Mouse (Mus musculus) hindbrain, embryonic 11.5 days (tissue): ENCODE data around the gene Ppara. TPM values are rescaled to one million over a fixed set of nuclear protein-coding genes. Genes with fewer than 3 reads are reported as not detected.
A peak's percentile ranks its signal among the peaks of the same experiment; 100 is the strongest.

ENCODE experiments used
- ATAC-seq: fragments of 200-750 bp; cut with Nextera tagmentation; 2 replicates; pipeline ENCODE4 v1.8.0; 2017; ENCODE audit warnings: mild to moderate bottlenecking, moderate TSS enrichment, moderate library complexity; ENCODE audit not compliant: low FRiP score
- DNase-seq: peaks from one replicate; pipeline ENCODE4 v3.0.0-alpha.2; 2015; ENCODE audit warnings: low spot score
- H3K27ac ChIP-seq: fragments of 300-500 bp; sonication (generic); 2 replicates; pipeline ENCODE4 v1.5.1; 2014; ENCODE audit warnings: mild to moderate bottlenecking, low read depth, low read length
- H3K27me3 ChIP-seq: fragments of 300-500 bp; sonication (generic); 2 replicates; pipeline ENCODE4 v1.6.1; 2014; ENCODE audit warnings: mild to moderate bottlenecking, low read length, moderate library complexity, mixed read lengths; ENCODE audit not compliant: control insufficient read depth, insufficient read depth
- H3K36me3 ChIP-seq: fragments of 300-500 bp; sonication (generic); 2 replicates; pipeline ENCODE4 v1.6.1; 2014; ENCODE audit warnings: mild to moderate bottlenecking, low read length, moderate library complexity, mixed read lengths; ENCODE audit not compliant: control insufficient read depth, insufficient read depth
- H3K4me1 ChIP-seq: fragments of 300-500 bp; sonication (generic); replicated peaks from 2 replicates; pipeline ENCODE4 v1.6.1; 2014; ENCODE audit warnings: low read length, mixed read lengths; ENCODE audit not compliant: control insufficient read depth, insufficient read depth
- H3K4me2 ChIP-seq: fragments of 300-500 bp; sonication (generic); replicated peaks from 2 replicates; pipeline ENCODE4 v1.6.1; 2014; ENCODE audit warnings: mild to moderate bottlenecking, low read depth, low read length
- H3K4me3 ChIP-seq: fragments of 300-500 bp; sonication (generic); 2 replicates; pipeline ENCODE4 v1.5.1; 2014; ENCODE audit warnings: low read depth, low read length
- H3K9ac ChIP-seq: fragments of 300-500 bp; sonication (generic); 2 replicates; pipeline ENCODE4 v1.6.1; 2014; ENCODE audit warnings: low read depth, low read length
- H3K9me3 ChIP-seq: fragments of 300-500 bp; sonication (generic); 2 replicates; pipeline ENCODE4 v1.6.1; 2016; ENCODE audit warnings: low read length; ENCODE audit not compliant: control insufficient read depth
- WGBS: fragments of 180-500 bp; shearing (Covaris S2); extraction: QIAGEN DNeasy Blood & Tissue Kit; methylation state at CpG from one replicate; pipeline ENCODE4 v1.1.7; 2014; 5-methylcytosine and 5-hydroxymethylcytosine counted together
- polyA plus RNA-seq: library from polyadenylated mRNA; unstranded; fragments of >200 nt; fragmentation: Nextera tagmentation; extraction: Ambion mirVana; gene quantifications from 2 replicates; pipeline ENCODE4 v1.2.1, GENCODE M21; 2014

Gene Ppara
- polyA plus RNA-seq, 1 experiment from 2014 or later, result 1.5 TPM

DNA sequence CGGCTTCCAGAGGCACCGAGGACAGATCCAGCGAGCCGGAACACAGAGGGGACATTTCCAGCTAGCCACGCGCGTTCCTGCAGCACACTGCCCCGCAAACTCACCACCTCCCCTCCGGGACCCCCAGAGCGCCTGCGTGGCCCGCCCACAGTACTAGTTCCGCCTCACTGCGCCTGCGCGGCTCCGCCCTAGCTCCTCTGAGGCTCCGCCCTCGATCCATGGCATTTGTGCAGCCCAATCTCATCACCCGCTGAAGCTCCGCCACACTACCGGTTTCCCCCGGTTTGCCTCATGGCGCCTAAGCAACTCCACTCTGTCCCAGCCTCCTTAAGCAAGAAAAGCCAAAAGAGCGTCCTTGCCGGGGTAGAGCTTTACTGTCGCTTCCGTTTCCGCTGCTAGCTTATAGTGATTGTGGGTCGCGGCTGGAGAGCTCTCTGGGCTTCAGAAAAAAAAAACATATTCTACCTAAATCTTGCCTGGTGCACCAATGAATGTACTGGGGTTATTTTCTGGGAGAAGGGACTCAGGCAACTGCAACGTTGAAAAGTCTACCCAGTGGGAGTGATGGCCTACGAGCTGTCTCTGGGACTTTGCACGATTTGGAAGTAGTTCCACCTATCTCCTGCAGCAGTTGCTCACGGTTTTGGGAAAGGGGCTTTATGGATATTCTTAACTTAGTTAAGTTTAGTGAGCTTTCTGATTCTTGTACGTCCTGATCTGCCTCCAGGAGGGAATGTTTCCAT, 76.9 kb downstream of the Ppara start, which contains the start of gene Cdpf1:
Gene Cdpf1 (minus strand): TSS at position 163 of the 743 bp plus-strand sequence.
- Histone ChIP-seq H3K4me3 (peak within 1 kb of the TSS; percentile 80), H3K4me2 (peak within 1 kb of the TSS; percentile 84), H3K9ac (peak within 1 kb of the TSS; percentile 79), H3K27me3 (no peaks in the 10 kb centered on the region), H3K9me3 (no peaks in the 10 kb centered on the region), H3K4me1 (peaks cover 2% of the 10 kb centered on the region; the same call in 1 of the 2 replicates), H3K36me3 (no peaks in the 10 kb centered on the region), H3K27ac (peak within 1 kb of the TSS; percentile 61)
- DNase-seq (peak; percentile 99), ATAC-seq (peak; percentile 94)
- 4% methylated on average over 32 of the region's 36 CpGs for WGBS

DNA sequence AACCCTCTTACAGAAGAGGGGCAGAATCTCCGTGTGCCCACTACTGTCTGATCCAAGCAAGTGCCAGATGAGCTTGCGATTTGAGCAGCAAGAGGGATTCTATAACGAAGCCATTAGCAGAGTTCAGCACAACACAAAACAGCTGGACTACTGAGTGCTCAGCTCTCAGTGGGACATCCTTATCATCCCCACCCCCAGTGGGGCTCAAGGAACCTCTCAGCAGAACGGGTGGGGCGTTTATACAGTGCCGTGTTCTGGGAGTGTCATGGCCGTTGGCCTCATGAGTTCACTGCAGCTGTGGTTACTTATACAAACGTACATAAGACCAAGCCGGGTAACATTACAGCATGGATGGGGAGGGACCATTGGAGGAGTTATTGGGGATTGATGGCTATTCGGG, 78.6 kb downstream of the Ppara start:
- ATAC-seq (no peak), DNase-seq (no peak)
- 76% methylated on average over 10 of the region's 10 CpGs for WGBS
- no peak overlapping the region for H3K4me2 ChIP-seq
- H3K36me3 ChIP-seq, result no peaks in the 10 kb centered on the region
- no peaks in the 10 kb centered on the region for H3K9me3 ChIP-seq
- no peak overlapping the region for H3K9ac ChIP-seq
- H3K27ac ChIP-seq, result no peak overlapping the region
- no peak overlapping the region for H3K4me3 ChIP-seq
- peaks cover 2% of the 10 kb centered on the region; the same call in 1 of the 2 replicates for H3K4me1 ChIP-seq
- no peaks in the 10 kb centered on the region for H3K27me3 ChIP-seq

DNA sequence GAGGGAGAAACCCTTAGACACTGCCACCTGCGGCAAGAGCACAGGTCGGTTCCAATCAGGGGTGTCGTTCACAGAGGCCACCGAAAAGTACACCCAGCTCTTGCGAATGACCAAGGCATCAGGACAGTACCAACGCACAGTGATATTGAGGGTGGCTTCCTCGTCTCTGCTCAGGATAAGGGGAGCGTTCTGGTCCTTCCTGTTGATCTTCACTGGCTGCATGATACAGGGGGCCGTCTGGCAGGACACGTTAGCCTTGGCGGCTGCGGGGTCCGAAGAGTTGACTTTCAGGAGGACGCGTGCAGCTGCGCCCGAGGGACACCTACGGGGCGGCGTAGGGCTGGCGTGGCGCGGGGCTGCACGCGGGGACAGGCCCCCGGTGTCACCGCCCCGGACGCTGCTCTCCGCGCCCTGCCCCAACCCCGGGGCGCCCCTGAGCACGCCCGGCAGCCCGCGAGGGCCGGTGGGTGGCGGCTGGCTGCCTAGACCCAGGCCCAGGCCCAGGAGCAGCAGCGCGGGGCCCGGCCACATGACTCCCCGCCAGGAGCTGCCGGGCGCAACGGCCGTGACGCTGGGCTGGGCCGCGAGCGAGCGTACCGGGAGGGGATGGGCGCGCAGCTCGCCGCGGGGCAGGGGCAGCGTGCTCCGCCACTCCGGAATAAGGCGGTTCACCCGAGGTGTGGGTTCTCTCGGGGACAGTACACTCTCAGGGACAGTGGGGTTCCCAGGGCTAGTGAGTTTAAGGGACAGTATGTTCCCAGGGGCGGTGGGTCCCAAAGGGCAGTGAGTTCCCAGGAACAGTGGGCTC, 86.6 kb downstream of the Ppara start, which contains the start of gene Pkdrej:
Gene Pkdrej (minus strand): TSS at position 532 of the 808 bp plus-strand sequence.
- H3K9me3 ChIP-seq, result no peaks in the 10 kb centered on the region
- H3K27ac ChIP-seq, result no peak within 1 kb of the TSS
- H3K4me2 ChIP-seq, result peak within 1 kb of the TSS; percentile 90
- H3K9ac ChIP-seq, result peak within 1 kb of the TSS; percentile 66
- H3K27me3 ChIP-seq, result peaks cover 12% of the 10 kb centered on the region
- 0 out of 2 replicates have a peak, but pooled peaks have one; percentile 45 for ATAC-seq
- no peaks in the 10 kb centered on the region for H3K36me3 ChIP-seq
- WGBS, result 2% methylated on average over 56 of the region's 65 CpGs
- peak; percentile 62 for DNase-seq
- no peaks in the 10 kb centered on the region for H3K4me1 ChIP-seq
- peak within 1 kb of the TSS; percentile 46 for H3K4me3 ChIP-seq

DNA sequence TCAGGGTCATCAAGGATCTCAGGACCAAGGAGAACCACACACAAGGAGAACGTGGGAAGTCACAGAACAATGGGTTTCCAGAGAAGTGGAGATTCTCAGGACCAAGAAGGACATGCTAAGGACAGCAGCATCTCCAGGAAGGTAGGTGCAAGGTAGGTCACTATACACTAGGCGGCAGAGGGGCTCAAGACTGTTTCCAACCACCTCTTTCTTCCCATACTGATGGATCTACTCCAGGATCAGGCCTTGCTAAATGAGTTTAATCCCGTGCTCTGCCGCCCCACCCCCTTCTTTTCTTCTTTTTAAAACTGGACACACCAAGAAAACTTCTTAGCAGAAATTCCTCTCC, 87.2 kb downstream of the Ppara start:
- H3K27me3 ChIP-seq, result peaks cover 12% of the 10 kb centered on the region
- no peak overlapping the region for H3K27ac ChIP-seq
- H3K4me2 ChIP-seq, result peak overlapping the region; percentile 90
- no peaks in the 10 kb centered on the region for H3K9me3 ChIP-seq
- 17% methylated on average over 4 of the region's 4 CpGs for WGBS
- peak overlapping the region; percentile 46 for H3K4me3 ChIP-seq
- no peaks in the 10 kb centered on the region for H3K36me3 ChIP-seq
- DNase-seq, result no peak
- no peak for ATAC-seq
- no peaks in the 10 kb centered on the region for H3K4me1 ChIP-seq
- H3K9ac ChIP-seq, result peak overlapping the region; percentile 66; the same call in 1 of the 2 replicates

DNA sequence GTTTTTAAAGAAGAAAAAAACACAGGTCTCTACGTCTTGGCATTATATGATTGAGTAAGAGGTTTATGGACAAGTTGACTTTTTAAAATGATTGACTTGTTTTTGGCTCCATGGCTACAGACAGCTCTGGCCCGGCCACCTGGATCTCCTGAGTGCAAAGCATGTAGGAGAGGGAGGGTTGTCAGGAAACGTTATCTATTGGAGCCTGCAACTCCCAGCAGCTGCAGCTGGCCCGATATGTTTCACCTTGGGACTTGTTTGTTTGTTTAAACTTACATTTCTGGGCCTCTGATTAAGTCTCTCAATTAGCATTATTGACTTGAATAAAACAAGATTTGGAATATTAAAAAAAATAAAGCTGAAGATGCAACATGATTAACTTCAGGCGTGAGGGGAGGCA, 91.9 kb downstream of the Ppara start:
- Histone ChIP-seq H3K4me2 (no peak overlapping the region), H3K4me3 (no peak overlapping the region), H3K36me3 (no peaks in the 10 kb centered on the region), H3K4me1 (no peaks in the 10 kb centered on the region), H3K27ac (no peak overlapping the region), H3K9me3 (no peaks in the 10 kb centered on the region), H3K27me3 (peaks cover 4% of the 10 kb centered on the region), H3K9ac (no peak overlapping the region)
- DNase-seq (no peak), ATAC-seq (no peak)
- WGBS, result 73% methylated on average over 5 of the region's 5 CpGs

DNA sequence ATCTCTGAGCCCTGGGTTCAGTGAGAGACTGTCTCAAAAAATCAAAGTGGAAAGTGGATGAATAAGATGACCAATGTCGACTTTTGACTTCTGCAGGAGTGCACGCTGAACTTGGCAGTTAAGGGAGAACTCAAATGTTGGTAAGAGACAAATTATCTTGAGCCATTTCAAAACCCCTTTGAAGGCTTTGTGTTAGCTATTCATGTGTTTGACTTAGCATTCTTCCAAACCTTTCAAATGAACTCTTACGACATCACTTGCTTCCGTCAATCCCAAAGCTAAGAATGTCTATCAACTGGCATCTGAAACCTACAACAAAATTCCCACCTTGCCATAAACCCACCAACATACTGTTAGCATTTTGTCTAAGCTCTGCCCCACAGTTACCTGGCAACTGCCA, 93.3 kb downstream of the Ppara start:
- no peak overlapping the region for H3K27ac ChIP-seq
- WGBS, result 90% methylated on average over 4 of the region's 4 CpGs
- no peak for ATAC-seq

DNA sequence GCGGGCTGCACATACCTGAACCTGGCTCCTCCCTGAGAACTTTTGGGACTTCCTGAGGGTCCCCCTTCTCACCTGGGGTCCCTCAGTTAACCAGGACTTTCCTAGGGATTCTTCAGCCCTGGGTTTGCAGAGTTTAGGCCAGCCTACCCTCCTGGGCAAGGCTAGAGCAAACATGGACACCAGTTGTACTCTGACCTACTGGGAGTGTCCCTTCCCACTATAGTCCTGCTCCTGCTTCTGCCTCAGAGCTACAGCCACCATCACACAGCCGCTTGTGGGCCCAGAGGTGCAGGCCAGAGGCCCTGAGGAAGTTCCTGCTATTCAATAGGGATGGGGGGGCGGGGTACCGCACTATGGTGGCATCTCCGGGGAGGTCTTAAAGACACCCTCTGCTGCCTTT, 94.7 kb downstream of the Ppara start:
- Histone ChIP-seq H3K4me2 (no peak overlapping the region), H3K27me3 (peaks cover 2% of the 10 kb centered on the region; the same call in 1 of the 2 replicates), H3K4me1 (no peaks in the 10 kb centered on the region), H3K36me3 (no peaks in the 10 kb centered on the region), H3K27ac (no peak overlapping the region), H3K4me3 (no peak overlapping the region), H3K9me3 (no peaks in the 10 kb centered on the region), H3K9ac (no peak overlapping the region)
- WGBS, result 78% methylated on average over 5 of the region's 5 CpGs
- DNase-seq (no peak), ATAC-seq (no peak)

More for the DNA sequence above, 93.3 kb downstream of the Ppara start:
- H3K4me1 ChIP-seq, result no peaks in the 10 kb centered on the region
- H3K27me3 ChIP-seq, result peaks cover 2% of the 10 kb centered on the region; the same call in 1 of the 2 replicates
- no peak overlapping the region for H3K4me3 ChIP-seq
- no peak for DNase-seq
- no peaks in the 10 kb centered on the region for H3K9me3 ChIP-seq
- H3K36me3 ChIP-seq, result no peaks in the 10 kb centered on the region
- no peak overlapping the region for H3K4me2 ChIP-seq
- no peak overlapping the region for H3K9ac ChIP-seq

DNA sequence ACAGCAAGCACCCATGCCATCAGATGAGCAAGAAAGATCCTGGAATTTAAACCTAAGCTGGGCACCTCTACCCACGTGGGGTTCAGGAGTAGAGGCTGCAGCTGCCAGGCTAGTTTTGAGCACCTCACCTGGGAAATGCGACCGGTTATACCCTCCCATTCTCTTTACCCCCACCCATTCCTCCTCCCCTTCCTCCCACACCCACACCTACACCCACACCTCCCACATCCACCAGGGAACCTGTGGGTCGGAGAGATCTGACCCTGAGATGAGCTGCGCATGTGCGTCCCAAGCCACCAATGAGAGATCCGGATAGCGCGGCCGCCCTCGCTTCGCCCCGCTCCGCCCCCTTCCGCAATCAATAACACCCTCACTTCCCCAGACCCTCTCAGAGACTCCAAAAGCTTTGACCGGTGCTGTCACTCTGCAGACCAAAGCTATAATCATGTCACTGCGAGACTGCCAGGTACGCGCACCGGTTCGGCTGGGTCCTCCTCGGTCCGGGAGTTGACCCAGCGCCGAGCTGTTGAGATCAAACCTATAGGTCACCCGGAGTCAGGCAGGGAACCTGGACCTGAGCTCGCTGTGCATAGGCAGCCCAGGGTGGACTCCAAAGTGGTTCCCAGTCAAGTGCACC, 97.3 kb downstream of the Ppara start, which contains the start of gene Ttc38:
Gene Ttc38 (plus strand): TSS at position 353 of the 637 bp plus-strand sequence.
- peak; percentile 89 for ATAC-seq
- 2% methylated on average over 27 of the region's 27 CpGs for WGBS
- H3K27ac ChIP-seq, result no peak within 1 kb of the TSS

More for the DNA sequence above, 97.3 kb downstream of the Ppara start, which contains the start of gene Ttc38:
- H3K4me2 ChIP-seq, result peak within 1 kb of the TSS; percentile 67
- no peaks in the 10 kb centered on the region for H3K36me3 ChIP-seq
- H3K4me3 ChIP-seq, result peak within 1 kb of the TSS; percentile 35
- peak within 1 kb of the TSS; percentile 24; the same call in 1 of the 2 replicates for H3K9ac ChIP-seq
- H3K27me3 ChIP-seq, result no peaks in the 10 kb centered on the region
- H3K4me1 ChIP-seq, result no peaks in the 10 kb centered on the region
- no peaks in the 10 kb centered on the region for H3K9me3 ChIP-seq
- peak; percentile 81 for DNase-seq
